Mouse (Mus musculus): ENCODE data around the gene Mpp3. TPM values are rescaled to one million over a fixed set of nuclear protein-coding genes. Genes with fewer than 3 reads are reported as not detected.

The Mpp3 gene
- total RNA-seq, 2 experiments from 2014 or later: 15.7 to 24.5 TPM

DNA sequence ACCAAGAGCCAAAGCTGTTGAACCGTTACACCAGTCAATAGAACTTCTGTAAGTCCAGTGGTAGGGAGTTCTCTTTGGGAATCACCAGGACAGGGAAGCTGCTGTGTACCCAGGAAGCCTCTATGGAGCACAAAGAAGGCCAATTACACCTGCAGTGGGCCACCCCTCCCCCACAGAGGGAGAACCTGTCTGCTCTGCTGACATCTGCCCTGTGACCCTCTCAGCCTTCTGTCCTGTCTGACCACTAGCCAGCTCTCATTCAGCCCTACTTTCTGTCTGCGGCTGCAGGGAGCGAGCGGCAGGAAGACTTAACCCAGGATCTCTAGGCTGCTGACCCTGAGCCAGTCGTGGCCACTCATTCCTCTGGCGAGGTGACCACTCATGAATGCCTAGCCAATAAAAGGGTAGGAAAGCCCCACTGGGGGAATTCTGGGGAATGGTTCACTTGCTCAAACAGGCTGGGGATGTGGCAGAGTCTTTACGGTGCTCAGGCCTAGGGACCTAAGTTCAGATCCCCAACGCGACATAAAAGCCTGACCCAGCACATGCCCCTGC is 47.6 kb downstream of the Mpp3 start:
- no peak for DNase-seq (ENCODE audit: low spot score)

DNA sequence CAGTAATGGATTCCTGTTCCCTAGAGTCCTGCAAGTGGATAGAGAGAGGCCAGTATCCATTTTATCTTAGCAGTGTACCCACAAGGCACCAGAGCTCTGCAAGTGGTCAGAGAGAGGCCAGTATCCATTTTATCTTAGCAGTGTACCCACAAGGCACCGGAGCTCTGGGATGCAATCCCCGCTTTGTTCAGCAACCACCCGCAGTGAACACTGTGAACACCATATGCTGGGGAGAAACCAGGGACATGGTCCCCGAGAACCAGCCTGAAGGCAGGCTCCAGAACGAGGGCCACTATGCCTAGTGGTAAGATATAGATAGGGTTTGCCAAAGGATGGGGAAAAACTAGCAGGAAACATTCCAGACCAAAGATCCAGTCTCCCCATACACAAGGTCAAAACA is 49.1 kb downstream of the Mpp3 start:
- DNase-seq (ENCODE audit: low spot score): no peak

DNA sequence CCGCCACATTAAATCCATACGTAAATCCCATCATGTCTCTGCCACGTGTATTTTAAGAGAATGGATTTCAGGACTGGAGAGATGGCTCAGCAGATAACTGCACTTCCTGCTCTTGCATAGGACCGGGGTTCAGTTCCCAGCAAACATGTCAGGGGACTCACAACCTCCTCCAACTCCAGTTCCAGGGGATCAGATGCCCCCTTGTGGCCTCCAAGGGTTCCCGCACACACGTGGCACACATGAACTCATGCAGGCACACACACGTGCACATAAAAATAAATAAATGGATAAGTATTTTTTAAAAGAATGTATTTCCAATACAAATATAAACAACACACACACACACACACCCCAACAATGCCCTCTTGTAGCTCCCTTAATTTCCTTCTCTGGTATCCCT is 51.3 kb downstream of the Mpp3 start:
- no peak for DNase-seq (ENCODE audit: low spot score)

DNA sequence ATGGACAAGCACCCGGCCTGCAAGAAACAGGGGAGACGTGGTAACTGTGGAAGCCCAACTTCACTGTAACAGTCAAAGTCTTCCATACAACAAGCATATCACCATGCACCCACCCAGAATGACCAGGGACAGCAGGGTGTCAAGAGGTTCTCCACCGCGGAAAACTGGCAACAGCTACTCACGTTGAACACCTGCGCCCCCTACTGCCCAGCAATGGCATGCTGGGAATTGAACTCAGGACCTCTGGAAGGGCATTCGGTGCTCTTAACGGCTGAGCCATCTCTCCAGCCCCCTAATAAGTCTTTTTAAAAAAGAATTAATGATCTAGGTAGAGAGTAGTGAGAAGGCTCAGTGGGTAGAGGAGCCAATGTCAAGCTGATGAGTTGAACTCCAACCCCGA is 53.3 kb downstream of the Mpp3 start:
- DNase-seq (ENCODE audit: low spot score): no peak

GRCm38 (mm10) chr11:101974181-101974580 is 54.1 kb downstream of the Mpp3 start:
- DNase-seq (ENCODE audit: low spot score): no peak

DNA sequence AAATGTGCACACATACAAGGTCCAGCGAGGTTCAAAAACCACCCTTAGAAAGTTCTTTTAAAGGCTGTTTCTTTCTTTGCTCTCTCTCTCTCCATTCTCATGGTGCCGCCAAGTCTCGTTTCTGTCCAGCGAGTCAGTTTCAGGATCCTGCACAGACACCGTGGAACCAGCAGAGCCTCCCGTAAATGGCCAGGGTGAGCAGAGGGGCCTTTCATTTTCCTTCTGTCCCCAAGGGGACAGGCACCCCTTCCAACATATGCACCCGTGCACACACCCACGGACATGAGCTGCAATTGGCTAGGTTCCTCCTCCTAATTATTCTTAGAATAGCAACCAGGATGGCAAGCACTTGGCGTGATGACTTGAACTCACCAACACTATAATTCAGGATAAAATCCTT is 54.8 kb downstream of the Mpp3 start:
- no peak for DNase-seq (ENCODE audit: low spot score)

- DNase-seq (ENCODE audit: low spot score): no peak
Observed at GRCm38 (mm10) chr11:101972651-101973050, 55.6 kb downstream of the Mpp3 start.

- no peak for DNase-seq (ENCODE audit: low spot score)
Observed at GRCm38 (mm10) chr11:101972097-101972496, 56.2 kb downstream of the Mpp3 start.

- peak; percentile 55 for DNase-seq (ENCODE audit: low spot score)
Observed at GRCm38 (mm10) chr11:101971410-101971809, 56.9 kb downstream of the Mpp3 start.

GRCm38 (mm10) chr11:101969835-101970234 is 58.4 kb downstream of the Mpp3 start:
- DNase-seq (ENCODE audit: low spot score): no peak

- peak; percentile 80 for DNase-seq (ENCODE audit: low spot score)
Observed at GRCm38 (mm10) chr11:101968791-101969190, 59.5 kb downstream of the Mpp3 start.

- DNase-seq (ENCODE audit: low spot score): no peak
Observed at GRCm38 (mm10) chr11:101968311-101968710, 60.0 kb downstream of the Mpp3 start.

GRCm38 (mm10) chr11:101966965-101967614 is 61.2 kb downstream of the Mpp3 start, which contains the start of gene Sost:
TSS of gene Sost (minus strand) at chr11:101967015.
- DNase-seq (ENCODE audit: low spot score): no peak

DNA sequence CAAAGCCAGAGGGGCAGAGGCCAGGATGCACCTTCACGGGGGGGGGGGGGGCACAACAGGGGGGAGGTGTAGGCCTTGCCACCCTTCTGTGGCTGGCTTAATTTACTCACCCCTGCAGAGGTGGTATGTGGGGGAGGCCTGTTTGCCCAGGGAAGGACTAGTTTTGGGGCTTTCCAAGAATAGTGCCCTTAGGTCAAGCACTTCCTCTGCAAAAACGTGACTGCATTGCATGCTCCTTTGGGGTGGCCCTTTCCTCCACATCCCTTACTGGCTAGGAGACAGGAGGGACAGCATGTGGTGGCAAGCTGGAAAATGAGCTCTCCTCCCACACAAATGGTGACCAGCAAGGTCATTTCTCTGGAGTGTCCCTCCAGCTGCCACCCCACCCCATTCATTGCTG is 62.7 kb downstream of the Mpp3 start:
- DNase-seq (ENCODE audit: low spot score): no peak

GRCm38 (mm10) chr11:101964647-101965046 is 63.6 kb downstream of the Mpp3 start:
- DNase-seq (ENCODE audit: low spot score): no peak

DNA sequence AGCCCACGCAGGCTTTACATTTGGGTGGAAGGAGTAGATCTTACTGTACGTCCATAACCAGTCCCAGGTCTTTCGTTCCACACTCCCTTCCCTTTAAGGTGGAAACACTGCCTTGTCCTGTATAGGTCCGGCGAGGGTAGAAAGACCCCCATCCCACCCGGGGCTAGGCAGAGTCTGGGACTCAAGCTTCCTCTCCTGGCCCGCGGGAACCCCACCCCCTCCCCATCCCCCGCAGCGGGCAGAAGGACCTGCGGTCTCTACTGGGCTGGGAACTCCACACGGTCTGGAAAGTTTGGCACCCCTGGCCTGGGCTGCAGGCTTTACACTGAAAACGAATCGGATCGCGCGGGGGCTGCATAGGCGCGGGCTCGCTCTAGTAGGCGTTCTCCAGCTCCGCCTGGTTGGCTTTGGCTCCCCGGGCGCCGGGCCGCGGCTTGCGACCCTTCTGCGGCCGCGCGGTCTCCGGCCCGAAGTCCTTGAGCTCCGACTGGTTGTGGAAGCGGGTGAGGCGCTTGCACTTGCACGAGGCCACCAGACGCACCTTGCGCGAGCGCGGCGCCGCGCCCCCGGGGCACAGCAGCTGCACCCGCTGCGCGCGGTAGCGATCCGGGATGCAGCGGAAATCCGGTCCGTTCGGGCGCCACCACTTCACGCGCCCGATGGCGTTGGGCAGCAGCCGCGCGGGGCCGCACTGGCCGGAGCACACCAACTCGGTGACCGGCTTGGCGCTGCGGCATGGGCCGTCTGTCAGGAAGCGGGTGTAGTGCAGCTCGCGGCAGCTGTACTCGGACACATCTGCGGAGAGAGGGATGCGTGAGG is 64.6 kb downstream of the Mpp3 start:
- no peak for DNase-seq (ENCODE audit: low spot score)

DNA sequence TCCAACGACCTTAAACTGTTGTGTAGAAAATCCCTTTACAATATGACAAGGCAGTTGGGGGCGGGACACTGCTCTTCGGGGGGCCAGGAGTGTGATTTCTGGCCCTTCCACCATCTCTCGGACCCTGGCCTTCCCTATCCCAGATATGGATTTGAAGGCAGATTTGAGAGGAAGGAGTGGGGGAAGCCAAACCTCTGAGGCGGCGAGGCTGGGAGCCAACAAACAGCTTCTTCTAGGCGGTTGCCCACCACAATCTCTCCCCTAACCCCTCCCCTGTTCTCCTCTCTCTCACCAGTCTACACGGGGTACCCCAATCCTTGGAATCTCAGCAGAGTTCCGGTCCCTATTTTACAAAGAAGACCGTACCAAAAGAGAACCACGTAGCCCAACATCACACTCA is 65.2 kb downstream of the Mpp3 start:
- no peak for DNase-seq (ENCODE audit: low spot score)

GRCm38 (mm10) chr11:101957476-101957875 is 70.8 kb downstream of the Mpp3 start:
- no peak for DNase-seq (ENCODE audit: low spot score)

DNA sequence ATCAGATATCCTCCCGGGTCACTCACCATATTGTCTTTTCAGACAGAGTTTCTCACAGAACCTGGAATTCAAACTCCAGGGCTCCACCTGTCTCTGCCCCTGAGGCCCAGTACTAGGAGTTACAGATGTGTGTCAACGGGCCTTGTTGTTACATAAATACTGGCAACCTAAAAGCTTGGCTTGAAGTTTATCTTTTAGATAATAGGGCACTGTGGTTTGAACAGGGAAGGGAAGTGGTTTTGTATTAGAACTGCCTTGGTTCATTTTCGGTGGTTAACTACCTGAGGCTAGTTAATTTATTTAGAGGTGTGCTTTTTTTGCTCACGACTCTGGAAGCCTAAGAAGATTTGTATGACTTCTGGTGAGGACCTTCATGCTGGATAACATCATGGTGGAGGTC is 74.8 kb downstream of the Mpp3 start:
- DNase-seq (ENCODE audit: low spot score): no peak

DNA sequence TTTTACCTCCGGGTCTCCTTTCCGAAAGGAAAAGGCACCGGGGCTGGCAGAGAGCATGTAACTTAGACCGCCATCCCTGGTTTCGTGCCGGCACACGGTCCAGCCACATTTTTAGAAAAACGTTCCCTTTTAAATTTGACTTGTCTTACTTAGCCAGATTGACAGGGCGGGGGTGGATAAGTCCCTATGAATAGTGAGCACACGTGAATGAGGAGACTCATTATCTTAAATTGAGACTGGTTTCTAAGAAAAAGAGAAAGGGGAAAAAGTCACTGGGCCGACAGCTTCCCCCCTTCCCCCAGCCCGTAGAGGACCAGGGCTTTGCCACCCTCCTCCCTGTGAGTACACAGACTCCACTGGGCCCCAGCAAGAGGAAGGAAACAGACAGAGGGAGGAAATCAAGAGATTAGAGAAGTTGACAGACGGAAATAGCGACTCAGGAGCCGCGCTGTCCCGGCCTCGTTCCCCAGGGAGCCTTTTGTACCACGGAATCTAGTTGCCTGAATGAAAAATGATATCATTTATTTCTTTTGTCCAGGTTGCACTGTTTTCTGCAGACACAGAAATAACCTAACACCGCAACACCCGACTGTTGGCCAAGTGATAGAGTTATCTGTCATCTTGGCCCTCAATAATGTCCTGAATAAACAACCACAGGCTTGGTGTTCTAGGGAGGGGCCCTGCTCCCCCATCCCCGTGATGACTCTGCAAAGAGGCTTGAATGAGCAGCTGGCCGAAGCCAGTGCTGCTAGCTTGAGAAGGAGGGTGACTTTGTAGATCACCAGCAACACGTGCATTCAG is 75.5 kb downstream of the Mpp3 start:
- DNase-seq (ENCODE audit: low spot score): no peak

DNA sequence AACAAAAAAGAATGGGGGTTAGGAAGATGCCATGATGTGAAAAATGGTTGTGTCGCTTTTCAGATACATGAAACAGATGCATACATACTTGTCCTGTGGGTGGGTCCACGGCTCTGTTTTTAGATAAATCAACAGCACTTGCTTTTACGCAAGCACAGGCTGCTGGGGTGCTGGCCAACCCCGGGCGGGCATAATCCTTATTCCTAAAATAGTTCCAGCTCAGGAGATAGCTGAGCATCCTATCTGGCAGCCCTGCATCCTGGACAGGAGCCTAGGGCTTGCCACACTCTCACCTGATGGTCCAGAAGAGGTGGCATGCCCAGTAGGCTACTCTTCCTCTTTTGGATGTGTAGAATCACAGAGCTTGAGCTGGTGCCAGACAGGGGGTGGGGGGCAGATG is 78.2 kb downstream of the Mpp3 start:
- no peak for DNase-seq (ENCODE audit: low spot score)
